Mouse (Mus musculus): Measurements from ENCODE around the gene Elmod3. TPM values are rescaled to one million over a fixed set of nuclear protein-coding genes. Genes with fewer than 3 reads are reported as not detected.
A peak's percentile ranks its signal among the peaks of the same experiment; 100 is the strongest.

The Elmod3 gene
- polyA plus RNA-seq, 1 experiment from 2014 or later, result 15.6 TPM

DNA sequence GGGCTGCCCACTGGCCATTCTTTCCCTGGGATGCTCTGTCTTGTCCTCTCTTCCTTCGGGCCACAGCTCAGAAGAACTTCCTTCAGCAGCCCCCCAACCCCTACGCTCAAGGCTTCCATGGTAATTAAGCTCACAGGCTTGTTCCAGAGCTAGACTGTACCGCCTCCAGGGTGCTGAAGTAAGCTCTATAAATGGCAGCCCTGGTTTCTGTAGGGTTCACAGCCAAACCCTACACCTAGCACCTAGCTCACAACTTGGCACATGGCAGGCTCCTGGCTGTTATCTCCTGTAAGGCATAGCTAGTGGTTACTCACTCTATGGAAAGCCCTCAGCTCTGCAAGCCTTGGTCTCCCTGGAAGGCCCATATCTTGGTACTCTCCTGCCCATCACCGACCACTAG lies 65.6 kb downstream of the Elmod3 start:
- no peaks in the 10 kb centered on the region for H3K4me1 ChIP-seq (ENCODE audit: control insufficient read depth, insufficient read depth, low read length)
- H3K4me3 ChIP-seq (ENCODE audit: low read length), result no peak overlapping the region
- H3K36me3 ChIP-seq (ENCODE audit: control insufficient read depth, insufficient read depth, low read length), result no peaks in the 10 kb centered on the region
- no peak overlapping the region for H3K27ac ChIP-seq (ENCODE audit: low read length)
- no peak overlapping the region for H3K9ac ChIP-seq (ENCODE audit: low read depth, low read length)
- H3K4me2 ChIP-seq (ENCODE audit: low read depth, low read length), result no peak overlapping the region
- H3K27me3 ChIP-seq (replicated peaks; ENCODE audit: control insufficient read depth, insufficient read depth, low read length), result no peaks in the 10 kb centered on the region
- WGBS, result 77% methylated on average over 4 of the region's 4 CpGs
- no peak for ATAC-seq
- H3K9me3 ChIP-seq (ENCODE audit: control insufficient read depth, low read length), result no peaks in the 10 kb centered on the region

DNA sequence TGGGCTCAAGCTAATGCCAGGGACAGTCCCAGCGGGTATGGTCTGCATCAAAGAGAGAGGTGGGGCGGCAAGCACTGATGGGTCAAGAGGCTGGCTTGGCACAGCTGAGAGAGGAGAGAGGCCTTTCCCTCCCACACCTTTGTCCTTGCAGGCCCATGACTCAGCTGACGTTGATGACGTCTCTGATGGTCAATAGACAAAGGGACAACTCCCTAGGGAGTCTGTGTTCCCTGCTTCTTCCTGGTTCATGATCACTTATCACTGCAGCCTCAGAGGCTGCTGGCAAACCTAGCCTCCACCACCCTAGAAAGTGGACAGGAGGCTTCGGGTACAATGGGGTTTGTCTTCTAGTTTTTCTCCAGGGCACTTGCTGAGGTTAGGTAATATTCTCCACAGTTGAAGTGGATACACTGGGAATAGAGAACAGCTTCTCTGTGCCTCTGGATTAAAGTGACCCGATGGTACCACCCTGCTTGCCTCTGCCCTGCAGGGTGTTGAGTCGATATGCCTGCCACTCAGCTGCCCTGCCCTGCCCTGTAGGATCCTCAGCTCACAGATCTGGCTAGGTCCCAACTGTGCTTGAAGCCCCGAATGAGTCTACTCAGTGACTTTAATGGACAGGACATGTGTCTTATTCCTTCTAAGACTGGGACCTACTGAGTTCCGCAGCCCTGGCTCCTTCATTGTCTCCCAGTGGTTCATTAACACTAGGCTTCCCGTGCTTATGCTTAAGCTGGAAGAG lies 69.6 kb downstream of the Elmod3 start:
- H3K9me3 ChIP-seq (ENCODE audit: control insufficient read depth, low read length), result no peaks in the 10 kb centered on the region
- ATAC-seq, result peak; percentile 40; the same call in 1 of the 2 replicates
- 72% methylated on average over 10 of the region's 10 CpGs for WGBS
- H3K36me3 ChIP-seq (ENCODE audit: control insufficient read depth, insufficient read depth, low read length), result no peaks in the 10 kb centered on the region
- H3K27ac ChIP-seq (ENCODE audit: low read length), result no peak overlapping the region
- no peaks in the 10 kb centered on the region for H3K4me1 ChIP-seq (ENCODE audit: control insufficient read depth, insufficient read depth, low read length)
- no peak overlapping the region for H3K9ac ChIP-seq (ENCODE audit: low read depth, low read length)
- H3K4me2 ChIP-seq (ENCODE audit: low read depth, low read length), result no peak overlapping the region
- H3K4me3 ChIP-seq (ENCODE audit: low read length), result no peak overlapping the region
- H3K27me3 ChIP-seq (replicated peaks; ENCODE audit: control insufficient read depth, insufficient read depth, low read length), result no peaks in the 10 kb centered on the region

DNA sequence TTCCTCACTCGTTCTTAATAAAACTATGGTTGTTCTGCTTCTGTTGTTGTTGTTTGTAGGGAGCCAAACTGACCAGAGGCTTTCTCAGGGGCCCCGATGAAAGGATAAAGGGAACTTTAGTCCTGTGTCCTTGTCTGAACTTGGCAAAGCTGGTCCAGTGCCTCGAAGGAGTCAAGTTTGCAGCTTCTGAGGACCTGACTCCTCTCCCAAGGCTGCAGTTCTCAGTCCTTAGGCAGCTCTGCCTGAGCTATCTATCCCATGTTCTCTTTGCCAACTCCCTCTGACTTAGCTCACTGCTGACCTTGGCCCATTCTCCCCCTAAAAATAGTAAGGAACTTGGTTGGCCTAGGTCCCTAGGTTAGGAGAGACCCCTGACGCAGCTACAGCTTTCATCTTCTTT lies 71.1 kb downstream of the Elmod3 start:
- Histone ChIP-seq H3K36me3 (ENCODE audit: control insufficient read depth, insufficient read depth, low read length) (no peaks in the 10 kb centered on the region), H3K27me3 (replicated peaks; ENCODE audit: control insufficient read depth, insufficient read depth, low read length) (no peaks in the 10 kb centered on the region), H3K4me2 (ENCODE audit: low read depth, low read length) (no peak overlapping the region), H3K9ac (ENCODE audit: low read depth, low read length) (no peak overlapping the region), H3K4me3 (ENCODE audit: low read length) (no peak overlapping the region), H3K4me1 (ENCODE audit: control insufficient read depth, insufficient read depth, low read length) (no peaks in the 10 kb centered on the region), H3K9me3 (ENCODE audit: control insufficient read depth, low read length) (no peaks in the 10 kb centered on the region), H3K27ac (ENCODE audit: low read length) (no peak overlapping the region)
- ATAC-seq, result no peak
- 85% methylated on average over 4 of the region's 4 CpGs for WGBS

DNA sequence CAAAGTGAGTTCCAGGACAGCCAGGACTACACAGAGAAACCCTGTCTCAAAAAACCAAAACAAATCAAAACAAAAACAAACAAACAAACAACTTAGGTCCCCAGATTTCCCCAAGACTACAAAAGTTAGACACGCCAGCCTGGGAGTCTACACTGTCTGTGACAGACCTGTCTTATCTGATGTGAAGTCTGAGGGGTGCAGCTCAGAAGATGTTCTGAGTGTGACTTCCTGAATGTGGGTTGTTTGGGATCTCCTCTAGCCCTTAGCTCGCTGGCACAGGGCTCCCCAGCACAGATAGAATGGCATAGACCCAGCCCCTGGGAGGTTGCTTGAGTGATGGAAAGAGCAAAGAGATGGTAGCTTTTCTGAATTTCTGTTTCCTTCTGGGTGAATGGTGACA lies 74.1 kb downstream of the Elmod3 start:
- H3K9ac ChIP-seq (ENCODE audit: low read depth, low read length), result no peak overlapping the region
- peaks cover 9% of the 10 kb centered on the region for H3K4me1 ChIP-seq (ENCODE audit: control insufficient read depth, insufficient read depth, low read length)
- no peak overlapping the region for H3K4me2 ChIP-seq (ENCODE audit: low read depth, low read length)
- WGBS, result 85% methylated on average over 2 of the region's 2 CpGs
- no peak for ATAC-seq
- no peak overlapping the region for H3K27ac ChIP-seq (ENCODE audit: low read length)
- no peaks in the 10 kb centered on the region for H3K9me3 ChIP-seq (ENCODE audit: control insufficient read depth, low read length)
- no peaks in the 10 kb centered on the region for H3K27me3 ChIP-seq (replicated peaks; ENCODE audit: control insufficient read depth, insufficient read depth, low read length)
- H3K36me3 ChIP-seq (ENCODE audit: control insufficient read depth, insufficient read depth, low read length), result no peaks in the 10 kb centered on the region
- no peak overlapping the region for H3K4me3 ChIP-seq (ENCODE audit: low read length)

DNA sequence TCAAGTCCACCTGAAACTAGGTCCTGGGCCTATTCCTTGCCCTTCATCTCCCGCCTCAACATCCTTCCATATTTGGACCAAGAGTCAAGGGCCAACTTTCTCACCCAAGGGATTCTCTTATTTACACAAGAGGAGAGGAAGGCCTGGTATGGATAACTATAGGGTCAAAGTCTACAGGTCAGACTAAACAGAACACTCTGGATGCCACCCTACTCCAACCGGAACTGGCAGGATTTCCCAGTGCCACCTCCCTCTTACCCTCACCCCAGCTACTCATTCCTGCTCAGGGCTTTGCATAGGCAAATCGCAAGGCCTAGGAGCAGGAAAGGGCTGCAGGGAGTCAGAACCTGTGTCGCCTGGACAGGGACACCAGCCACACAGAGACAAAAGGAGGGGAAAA lies 75.0 kb downstream of the Elmod3 start:
- 70% methylated on average over 4 of the region's 4 CpGs for WGBS

DNA sequence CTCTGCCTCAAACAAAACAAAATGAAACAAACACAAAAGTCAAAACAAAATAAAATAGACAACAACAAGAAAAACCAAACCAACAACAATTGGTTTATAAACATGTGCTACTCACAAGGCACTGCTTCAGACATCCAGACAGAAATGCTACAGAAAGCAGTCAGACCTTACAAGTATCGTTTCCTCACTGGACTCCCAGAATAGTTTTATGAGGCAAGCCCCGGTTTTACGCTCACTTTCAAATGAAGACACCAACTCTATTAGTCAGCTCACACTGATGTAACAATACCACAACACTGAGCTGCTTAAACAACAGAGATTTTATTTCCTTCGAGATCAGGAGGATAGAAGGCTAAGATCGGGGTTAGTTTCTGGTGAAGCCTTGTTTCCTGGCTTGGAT lies 75.9 kb downstream of the Elmod3 start:
- no peak overlapping the region for H3K4me3 ChIP-seq (ENCODE audit: low read length)
- H3K27ac ChIP-seq (ENCODE audit: low read length), result no peak overlapping the region
- H3K27me3 ChIP-seq (replicated peaks; ENCODE audit: control insufficient read depth, insufficient read depth, low read length), result no peaks in the 10 kb centered on the region
- no peaks in the 10 kb centered on the region for H3K9me3 ChIP-seq (ENCODE audit: control insufficient read depth, low read length)
- no peak for ATAC-seq
- H3K4me2 ChIP-seq (ENCODE audit: low read depth, low read length), result no peak overlapping the region
- H3K4me1 ChIP-seq (ENCODE audit: control insufficient read depth, insufficient read depth, low read length), result peaks cover 9% of the 10 kb centered on the region
- no peak overlapping the region for H3K9ac ChIP-seq (ENCODE audit: low read depth, low read length)
- H3K36me3 ChIP-seq (ENCODE audit: control insufficient read depth, insufficient read depth, low read length), result no peaks in the 10 kb centered on the region
- 74% methylated on average over 5 of the region's 5 CpGs for WGBS

More for the DNA sequence above, 75.0 kb downstream of the Elmod3 start:
- no peaks in the 10 kb centered on the region for H3K36me3 ChIP-seq (ENCODE audit: control insufficient read depth, insufficient read depth, low read length)
- no peak overlapping the region for H3K27ac ChIP-seq (ENCODE audit: low read length)
- no peaks in the 10 kb centered on the region for H3K27me3 ChIP-seq (replicated peaks; ENCODE audit: control insufficient read depth, insufficient read depth, low read length)
- no peak overlapping the region for H3K4me2 ChIP-seq (ENCODE audit: low read depth, low read length)
- peaks cover 9% of the 10 kb centered on the region for H3K4me1 ChIP-seq (ENCODE audit: control insufficient read depth, insufficient read depth, low read length)
- no peak overlapping the region for H3K4me3 ChIP-seq (ENCODE audit: low read length)
- ATAC-seq, result peak; percentile 48
- no peaks in the 10 kb centered on the region for H3K9me3 ChIP-seq (ENCODE audit: control insufficient read depth, low read length)
- no peak overlapping the region for H3K9ac ChIP-seq (ENCODE audit: low read depth, low read length)

DNA sequence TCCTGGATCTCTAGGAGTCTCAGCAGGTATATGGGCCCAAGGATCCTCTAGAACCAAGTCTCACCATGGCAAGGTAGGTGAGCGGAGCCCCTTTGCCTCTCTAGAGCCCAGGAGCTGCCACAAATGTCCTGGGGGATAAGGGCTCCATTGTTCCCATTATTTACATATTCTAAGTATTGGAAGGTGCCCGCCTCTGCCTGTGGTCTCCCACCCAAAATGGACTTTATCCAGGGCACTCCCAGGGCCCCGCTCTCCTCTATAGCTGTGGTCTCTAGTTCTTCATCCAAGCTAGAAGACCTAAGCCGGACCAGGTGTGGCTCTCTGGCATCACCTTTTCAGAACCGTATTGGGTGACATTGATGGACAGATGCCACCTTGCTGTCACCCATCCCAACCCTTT lies 76.6 kb downstream of the Elmod3 start, which contains the start of gene Sh2d6:
Gene Sh2d6, minus strand, starts transcription at position 101 of the 400 bp plus-strand sequence.
- ATAC-seq, result no peak
- no peak within 1 kb of the TSS for H3K4me3 ChIP-seq (ENCODE audit: low read length)
- 68% methylated on average over 5 of the region's 5 CpGs for WGBS
- H3K9me3 ChIP-seq (ENCODE audit: control insufficient read depth, low read length), result no peaks in the 10 kb centered on the region
- no peak within 1 kb of the TSS for H3K27ac ChIP-seq (ENCODE audit: low read length)
- H3K4me2 ChIP-seq (ENCODE audit: low read depth, low read length), result no peak within 1 kb of the TSS
- no peaks in the 10 kb centered on the region for H3K27me3 ChIP-seq (replicated peaks; ENCODE audit: control insufficient read depth, insufficient read depth, low read length)
- peaks cover 9% of the 10 kb centered on the region for H3K4me1 ChIP-seq (ENCODE audit: control insufficient read depth, insufficient read depth, low read length)
- no peak within 1 kb of the TSS for H3K9ac ChIP-seq (ENCODE audit: low read depth, low read length)
- no peaks in the 10 kb centered on the region for H3K36me3 ChIP-seq (ENCODE audit: control insufficient read depth, insufficient read depth, low read length)

DNA sequence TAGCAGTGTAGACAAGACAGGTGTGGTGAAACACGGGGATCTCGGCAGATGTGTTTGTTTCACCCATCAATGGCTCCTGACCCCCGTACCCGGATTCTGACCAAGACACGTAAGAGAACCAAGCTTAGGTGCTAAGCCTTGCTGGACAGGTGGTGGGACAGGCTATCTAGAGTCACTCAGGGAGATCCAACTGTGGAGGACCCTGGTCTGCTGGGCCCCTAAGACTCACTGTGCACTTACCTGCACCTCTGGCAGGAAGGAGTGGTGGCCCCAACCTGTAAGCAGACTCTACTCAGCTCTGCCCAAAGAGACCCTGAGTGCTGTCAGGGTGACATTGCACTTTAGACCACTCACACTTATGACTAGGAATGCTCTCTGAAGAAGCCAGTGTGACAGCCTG lies 77.3 kb downstream of the Elmod3 start:
- peaks cover 9% of the 10 kb centered on the region for H3K4me1 ChIP-seq (ENCODE audit: control insufficient read depth, insufficient read depth, low read length)
- no peak overlapping the region for H3K9ac ChIP-seq (ENCODE audit: low read depth, low read length)
- no peak for ATAC-seq
- WGBS, result 93% methylated on average over 5 of the region's 5 CpGs
- H3K27me3 ChIP-seq (replicated peaks; ENCODE audit: control insufficient read depth, insufficient read depth, low read length), result no peaks in the 10 kb centered on the region
- no peaks in the 10 kb centered on the region for H3K9me3 ChIP-seq (ENCODE audit: control insufficient read depth, low read length)
- no peak overlapping the region for H3K4me2 ChIP-seq (ENCODE audit: low read depth, low read length)
- no peak overlapping the region for H3K4me3 ChIP-seq (ENCODE audit: low read length)
- no peaks in the 10 kb centered on the region for H3K36me3 ChIP-seq (ENCODE audit: control insufficient read depth, insufficient read depth, low read length)
- H3K27ac ChIP-seq (ENCODE audit: low read length), result no peak overlapping the region

DNA sequence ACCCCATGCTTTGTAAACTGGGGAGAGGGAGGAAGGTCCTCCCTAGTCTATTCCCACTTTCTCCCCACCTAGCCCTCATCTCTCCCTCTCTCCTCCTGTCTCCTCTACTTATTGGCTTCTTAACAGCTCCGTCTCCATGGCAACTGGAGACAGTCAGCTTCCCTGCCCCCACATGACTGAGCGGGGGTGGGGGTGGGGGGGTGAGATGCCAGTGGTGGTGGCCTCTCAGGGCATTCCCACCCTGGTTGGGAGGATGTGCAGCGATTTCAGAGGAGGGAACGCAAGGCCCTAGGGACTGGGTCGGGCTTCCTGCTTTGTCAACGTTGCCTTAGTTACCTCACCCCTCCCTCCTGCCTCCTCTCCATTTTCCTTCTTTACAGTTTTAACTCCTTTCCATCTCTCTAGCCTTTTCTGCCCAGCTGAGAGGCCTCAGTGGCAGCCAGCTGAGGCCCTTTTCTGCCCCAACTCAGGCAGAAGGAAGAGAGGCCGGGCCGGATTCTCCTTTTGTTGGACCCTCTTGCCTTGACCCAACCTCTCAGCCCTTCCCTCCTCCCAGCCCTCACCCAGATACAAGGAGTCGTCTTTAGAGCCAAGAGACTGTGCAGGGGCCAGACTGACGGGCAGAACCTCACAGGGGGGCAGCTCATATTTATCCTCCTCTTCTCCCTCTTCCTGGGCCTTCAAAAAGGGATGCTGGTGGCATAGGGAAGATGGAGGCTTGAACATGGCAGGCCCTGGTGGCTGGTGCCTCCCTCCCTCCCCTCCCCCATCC lies 78.1 kb downstream of the Elmod3 start:
- Histone ChIP-seq H3K27me3 (replicated peaks; ENCODE audit: control insufficient read depth, insufficient read depth, low read length) (no peaks in the 10 kb centered on the region), H3K4me3 (ENCODE audit: low read length) (no peak overlapping the region), H3K4me1 (ENCODE audit: control insufficient read depth, insufficient read depth, low read length) (peaks cover 9% of the 10 kb centered on the region), H3K4me2 (ENCODE audit: low read depth, low read length) (no peak overlapping the region), H3K9me3 (ENCODE audit: control insufficient read depth, low read length) (no peaks in the 10 kb centered on the region), H3K36me3 (ENCODE audit: control insufficient read depth, insufficient read depth, low read length) (no peaks in the 10 kb centered on the region), H3K9ac (ENCODE audit: low read depth, low read length) (0 out of 2 replicates have a peak overlapping the region, but pooled peaks have one; percentile 10), H3K27ac (ENCODE audit: low read length) (peak overlapping the region; percentile 56; the same call in 1 of the 2 replicates)
- 26% methylated on average over 10 of the region's 10 CpGs for WGBS
- peak; percentile 47; the same call in 1 of the 2 replicates for ATAC-seq
